ENCODE assay signal across 21 mouse cellular contexts in genomic region chr3:157155513-157155912, GRCm38 (mm10).
"Had no signal": no experiment of that assay in that cellular context is flagged by ENCODE, and none has a peak within 500 bp of the region (broad histone marks: within the 10 kb centered on the region; RNA-seq: fewer than 3 reads in every experiment).

No protein-coding gene starts in this region.

- H3K9ac ChIP-seq: intestine, embryonic 15.5 days; limb, embryonic 12.5 days; limb, embryonic 15.5 days; liver, embryonic 14.5 days; liver, postnatal 0 days; lung, embryonic 14.5 days; neural tube, embryonic 12.5 days; neural tube, embryonic 15.5 days had no signal

- H3K27me3 ChIP-seq: intestine, embryonic 15.5 days; limb, embryonic 12.5 days; limb, embryonic 15.5 days; neural tube, embryonic 12.5 days; neural tube, embryonic 15.5 days had no signal

- H3K4me1 ChIP-seq: intestine, embryonic 15.5 days; limb, embryonic 12.5 days; limb, embryonic 15.5 days; neural tube, embryonic 12.5 days had no signal

- H3K4me2 ChIP-seq: intestine, embryonic 15.5 days; limb, embryonic 12.5 days; limb, embryonic 15.5 days; liver, embryonic 11.5 days; lung, embryonic 14.5 days; neural tube, embryonic 12.5 days; neural tube, embryonic 15.5 days had no signal

- H3K36me3 ChIP-seq: intestine, embryonic 15.5 days; limb, embryonic 12.5 days; limb, embryonic 15.5 days; neural tube, embryonic 12.5 days; neural tube, embryonic 15.5 days had no signal

- H3K27ac ChIP-seq: intestine, embryonic 15.5 days; limb, embryonic 12.5 days; limb, embryonic 15.5 days; liver, embryonic 14.5 days; macrophage; neural tube, embryonic 12.5 days; neural tube, embryonic 15.5 days; stomach, postnatal 0 days had no signal

- H3K9me3 ChIP-seq: intestine, embryonic 15.5 days; limb, embryonic 12.5 days; limb, embryonic 15.5 days; neural tube, embryonic 12.5 days; neural tube, embryonic 15.5 days had no signal

- ATAC-seq: intestine, embryonic 15.5 days; liver, postnatal 0 days; lung, postnatal 0 days had no signal

- DNase-seq: kidney, adult 11 months; kidney, adult 8-10 months; kidney, postnatal 14 days; kidney, postnatal 4 days; left cerebral cortex, postnatal 4 days; liver, postnatal 0 days; lung, embryonic 14.5 days; right cerebral cortex, adult 18-20 months; right cerebral cortex, postnatal 14 days; right cerebral cortex, postnatal 4 days; thymus, postnatal 25 days had no signal

- H3K4me3 ChIP-seq: intestine, embryonic 15.5 days; limb, embryonic 12.5 days; limb, embryonic 15.5 days; neural tube, embryonic 12.5 days; neural tube, embryonic 15.5 days had no signal
